Mouse (Mus musculus): ENCODE results near the gene Sema4a. TPM values are rescaled to one million over a fixed set of nuclear protein-coding genes. Genes with fewer than 3 reads are reported as not detected.

Gene Sema4a
- polyA plus RNA-seq, 1 experiment = 68.9 TPM

DNA sequence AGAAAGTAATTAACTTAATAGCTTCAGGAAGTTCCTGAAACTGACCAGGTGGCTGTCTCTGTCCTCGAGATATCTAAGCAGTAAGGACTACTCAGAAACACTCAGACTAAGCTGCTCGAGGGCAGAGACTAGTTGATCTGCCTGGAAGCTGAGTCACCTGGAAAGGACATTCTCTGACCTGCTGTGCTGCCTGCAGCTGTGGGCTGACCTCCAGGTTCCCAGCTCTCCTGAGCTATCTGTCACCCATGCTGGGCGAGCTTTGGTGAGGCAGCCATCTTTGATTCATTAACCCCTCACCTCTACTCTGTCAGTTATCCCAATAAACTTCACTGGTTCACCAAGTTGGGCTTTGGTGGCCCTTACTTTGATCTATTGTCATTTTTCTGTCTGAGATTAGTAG is 18.2 kb upstream of the Sema4a start:
- no peak overlapping the region for H3K4me3 ChIP-seq (ENCODE audit: insufficient read depth, low read length)
- H3K27ac ChIP-seq (ENCODE audit: insufficient read depth, low read length) = no peak overlapping the region
- TF ChIP-seq CTCF (IDR thresholded peaks at IDR 0.05; ENCODE audit: extremely low read depth, insufficient read depth, low read length) (no peak), POLR2A (IDR thresholded peaks at IDR 0.05; ENCODE audit: extremely low read depth, insufficient read depth, low read length) (no peak)
- no peaks in the 10 kb centered on the region; the same call in 1 of the 2 replicates for H3K4me1 ChIP-seq (ENCODE audit: control insufficient read depth, insufficient read depth, low read length)

DNA sequence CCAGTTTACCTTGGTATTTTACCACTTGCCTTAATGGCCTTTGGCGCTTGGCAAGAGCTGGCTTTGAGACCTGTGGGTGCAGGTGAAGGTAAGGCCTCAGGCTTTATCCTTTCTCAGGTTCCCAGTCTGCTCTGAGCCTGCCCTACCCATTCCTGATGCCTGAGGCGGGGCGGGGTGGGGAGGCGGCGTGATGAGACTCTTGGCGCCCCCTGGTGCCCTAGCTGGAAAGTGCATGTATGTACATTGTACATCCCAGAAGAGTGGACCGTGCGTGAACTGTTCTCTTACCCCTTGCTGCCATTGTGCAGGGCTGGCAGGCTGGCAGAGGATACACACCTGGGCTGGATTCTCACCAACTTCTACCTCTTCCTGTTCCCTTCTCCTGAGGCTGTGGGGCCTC is 16.8 kb upstream of the Sema4a start:
- TF ChIP-seq POLR2A (IDR thresholded peaks at IDR 0.05; ENCODE audit: extremely low read depth, insufficient read depth, low read length) (no peak), CTCF (IDR thresholded peaks at IDR 0.05; ENCODE audit: extremely low read depth, insufficient read depth, low read length) (peak; percentile 62)
- H3K4me1 ChIP-seq (ENCODE audit: control insufficient read depth, insufficient read depth, low read length) = no peaks in the 10 kb centered on the region; the same call in 1 of the 2 replicates
- H3K4me3 ChIP-seq (ENCODE audit: insufficient read depth, low read length) = no peak overlapping the region
- no peak overlapping the region for H3K27ac ChIP-seq (ENCODE audit: insufficient read depth, low read length)

DNA sequence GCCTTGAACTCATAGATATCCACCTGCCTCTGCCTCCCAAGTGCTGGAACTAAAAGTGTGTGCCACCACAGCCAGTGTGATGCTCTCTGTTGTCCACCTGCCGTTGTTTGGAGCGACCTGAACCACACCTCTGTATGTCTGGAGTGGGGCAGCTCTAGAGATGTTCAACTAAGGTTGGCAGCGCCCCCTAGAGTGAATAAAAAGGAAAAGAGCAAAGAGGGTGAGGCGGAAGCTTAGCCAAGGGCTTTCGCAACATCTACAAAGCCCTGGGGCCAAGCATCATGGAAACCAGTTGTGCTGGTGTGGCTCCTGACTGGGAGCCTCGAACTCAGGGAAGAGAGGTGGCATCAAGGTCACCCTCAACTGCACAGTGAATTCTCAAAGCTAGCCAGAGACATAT is 15.4 kb upstream of the Sema4a start:
- Histone ChIP-seq H3K4me3 (ENCODE audit: insufficient read depth, low read length) (no peak overlapping the region), H3K27ac (ENCODE audit: insufficient read depth, low read length) (no peak overlapping the region), H3K4me1 (ENCODE audit: control insufficient read depth, insufficient read depth, low read length) (no peaks in the 10 kb centered on the region)
- TF ChIP-seq CTCF (IDR thresholded peaks at IDR 0.05; ENCODE audit: extremely low read depth, insufficient read depth, low read length) = no peak
- TF ChIP-seq POLR2A (IDR thresholded peaks at IDR 0.05; ENCODE audit: extremely low read depth, insufficient read depth, low read length) = no peak

- Histone ChIP-seq H3K4me1 (ENCODE audit: control insufficient read depth, insufficient read depth, low read length) (no peaks in the 10 kb centered on the region), H3K27ac (ENCODE audit: insufficient read depth, low read length) (no peak overlapping the region), H3K4me3 (ENCODE audit: insufficient read depth, low read length) (no peak overlapping the region)
- TF ChIP-seq CTCF (IDR thresholded peaks at IDR 0.05; ENCODE audit: extremely low read depth, insufficient read depth, low read length) = no peak
- no peak for TF ChIP-seq POLR2A (IDR thresholded peaks at IDR 0.05; ENCODE audit: extremely low read depth, insufficient read depth, low read length)
These were observed 12.6 kb upstream of the Sema4a start for GRCm38 (mm10) chr3:88473571-88473970.

- Histone ChIP-seq H3K4me1 (ENCODE audit: control insufficient read depth, insufficient read depth, low read length) (no peaks in the 10 kb centered on the region), H3K4me3 (ENCODE audit: insufficient read depth, low read length) (no peak overlapping the region), H3K27ac (ENCODE audit: insufficient read depth, low read length) (no peak overlapping the region)
- TF ChIP-seq POLR2A (IDR thresholded peaks at IDR 0.05; ENCODE audit: extremely low read depth, insufficient read depth, low read length) (no peak), CTCF (IDR thresholded peaks at IDR 0.05; ENCODE audit: extremely low read depth, insufficient read depth, low read length) (no peak)
These were observed 12.0 kb upstream of the Sema4a start for GRCm38 (mm10) chr3:88473020-88473419.

DNA sequence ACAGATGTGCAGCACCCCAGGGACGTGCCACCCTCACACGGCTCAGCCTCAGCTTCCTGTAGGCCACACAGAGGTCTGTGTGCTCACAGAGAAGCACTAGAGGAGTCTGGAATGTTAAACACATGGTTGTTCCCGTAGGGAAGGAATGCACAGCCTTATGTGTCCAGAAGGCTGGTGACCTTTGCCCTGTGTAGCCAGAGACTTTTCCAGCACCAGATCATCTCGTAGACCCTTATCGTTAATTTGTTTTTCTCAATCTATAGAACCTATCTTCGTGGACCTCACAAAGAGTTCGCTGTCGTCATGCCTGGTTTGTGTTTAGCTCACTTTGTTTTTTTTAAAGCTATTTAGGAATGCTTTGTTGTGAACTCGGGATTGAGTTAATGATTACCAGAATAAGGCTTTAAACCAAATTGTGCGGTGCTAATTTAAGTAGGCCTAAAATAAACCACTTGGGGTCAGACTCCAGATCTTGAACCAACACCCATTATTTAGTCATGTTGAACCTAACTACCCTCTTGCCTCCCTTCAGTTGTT is 10.0 kb upstream of the Sema4a start:
- Histone ChIP-seq H3K4me1 (ENCODE audit: control insufficient read depth, insufficient read depth, low read length) (no peaks in the 10 kb centered on the region), H3K4me3 (ENCODE audit: insufficient read depth, low read length) (no peak overlapping the region), H3K27ac (ENCODE audit: insufficient read depth, low read length) (no peak overlapping the region)
- TF ChIP-seq POLR2A (IDR thresholded peaks at IDR 0.05; ENCODE audit: extremely low read depth, insufficient read depth, low read length) = no peak
- no peak for TF ChIP-seq CTCF (IDR thresholded peaks at IDR 0.05; ENCODE audit: extremely low read depth, insufficient read depth, low read length)

- H3K27ac ChIP-seq (ENCODE audit: insufficient read depth, low read length) = no peak overlapping the region
- H3K4me1 ChIP-seq (ENCODE audit: control insufficient read depth, insufficient read depth, low read length) = no peaks in the 10 kb centered on the region
- TF ChIP-seq CTCF (IDR thresholded peaks at IDR 0.05; ENCODE audit: extremely low read depth, insufficient read depth, low read length) (no peak), POLR2A (IDR thresholded peaks at IDR 0.05; ENCODE audit: extremely low read depth, insufficient read depth, low read length) (no peak)
- H3K4me3 ChIP-seq (ENCODE audit: insufficient read depth, low read length) = no peak overlapping the region
These were observed 8.5 kb upstream of the Sema4a start for GRCm38 (mm10) chr3:88469466-88469865.

DNA sequence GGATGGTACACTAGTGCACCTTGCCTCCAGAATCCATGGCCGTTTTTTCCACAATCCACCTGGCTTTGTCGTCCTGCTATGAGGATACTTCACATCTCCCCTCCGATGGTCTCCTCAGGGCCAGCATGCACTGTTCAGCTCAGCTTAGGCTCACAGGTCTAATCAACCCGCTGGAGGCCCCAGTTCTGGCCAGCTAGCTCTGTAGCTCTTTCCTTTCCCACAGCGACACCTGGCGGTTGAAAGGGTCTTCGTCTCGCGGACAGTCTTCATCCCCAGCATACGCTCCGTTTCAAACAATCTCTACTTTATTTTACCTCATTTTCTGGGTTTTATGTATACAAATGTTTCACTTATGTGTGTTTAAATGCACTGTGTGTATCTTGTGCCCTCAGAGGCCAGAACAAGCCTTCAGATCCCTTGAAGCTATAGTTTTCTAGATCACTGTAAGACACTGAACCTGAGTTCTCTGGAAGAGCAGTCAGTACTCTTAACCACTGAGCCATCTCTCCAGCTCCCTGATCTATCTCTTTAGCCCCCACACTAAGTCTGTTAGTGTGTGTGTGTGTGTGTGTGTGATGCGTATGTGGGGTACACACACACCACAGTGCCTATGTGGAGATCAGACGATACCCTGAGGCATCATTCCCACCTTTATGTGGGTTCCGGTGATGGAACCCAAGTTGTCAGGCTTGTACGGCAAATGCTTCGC is 6.3 kb upstream of the Sema4a start:
- no peak overlapping the region for H3K4me3 ChIP-seq (ENCODE audit: insufficient read depth, low read length)
- no peak overlapping the region for H3K27ac ChIP-seq (ENCODE audit: insufficient read depth, low read length)
- no peaks in the 10 kb centered on the region for H3K4me1 ChIP-seq (ENCODE audit: control insufficient read depth, insufficient read depth, low read length)
- TF ChIP-seq CTCF (IDR thresholded peaks at IDR 0.05; ENCODE audit: extremely low read depth, insufficient read depth, low read length) (peak; percentile 92), POLR2A (IDR thresholded peaks at IDR 0.05; ENCODE audit: extremely low read depth, insufficient read depth, low read length) (no peak)

DNA sequence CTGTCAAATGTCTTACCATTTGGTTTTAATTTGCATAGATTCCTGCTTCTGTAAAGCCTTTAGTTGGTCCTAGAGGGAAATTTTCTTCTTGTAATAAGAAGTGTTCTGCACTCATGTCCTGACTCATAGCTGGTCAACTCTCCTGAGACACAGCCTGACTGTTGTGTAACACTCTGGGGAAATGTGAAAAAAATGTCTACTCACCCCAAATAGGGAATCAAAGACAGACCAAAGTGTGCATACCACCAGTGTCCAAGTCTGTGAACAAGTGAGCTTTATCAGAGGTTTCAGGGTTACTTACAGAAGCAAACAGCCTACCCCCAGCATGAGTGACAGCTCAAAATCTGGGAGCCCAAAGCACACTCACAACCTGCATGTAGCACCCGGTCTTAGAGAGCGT is 4.1 kb upstream of the Sema4a start:
- no peak for TF ChIP-seq CTCF (IDR thresholded peaks at IDR 0.05; ENCODE audit: extremely low read depth, insufficient read depth, low read length)
- TF ChIP-seq POLR2A (IDR thresholded peaks at IDR 0.05; ENCODE audit: extremely low read depth, insufficient read depth, low read length) = no peak

DNA sequence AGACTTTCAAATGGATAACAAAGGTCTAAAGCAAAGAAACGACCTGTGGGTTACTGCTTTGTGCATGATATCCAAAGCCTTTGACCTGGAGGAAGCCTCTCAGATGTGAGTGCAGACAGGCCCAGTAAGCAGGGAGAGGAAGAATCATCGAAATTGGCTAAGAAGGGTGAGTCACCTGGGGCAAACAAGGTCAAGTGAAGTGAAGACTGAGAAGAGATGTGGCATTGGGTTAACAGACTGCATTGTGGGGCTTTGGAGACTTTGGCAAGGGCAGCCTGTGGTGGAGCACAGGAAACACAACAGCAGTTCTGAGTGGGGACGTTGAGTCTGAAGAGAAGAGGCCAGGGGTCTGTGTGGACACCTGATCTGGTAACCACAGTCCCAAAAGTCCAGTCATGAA is 3.4 kb upstream of the Sema4a start:
- Histone ChIP-seq H3K4me1 (ENCODE audit: control insufficient read depth, insufficient read depth, low read length) (no peaks in the 10 kb centered on the region), H3K4me3 (ENCODE audit: insufficient read depth, low read length) (no peak overlapping the region), H3K27ac (ENCODE audit: insufficient read depth, low read length) (no peak overlapping the region)
- TF ChIP-seq CTCF (IDR thresholded peaks at IDR 0.05; ENCODE audit: extremely low read depth, insufficient read depth, low read length) (no peak), POLR2A (IDR thresholded peaks at IDR 0.05; ENCODE audit: extremely low read depth, insufficient read depth, low read length) (no peak)

More for the DNA sequence above, 4.1 kb upstream of the Sema4a start:
- H3K4me1 ChIP-seq (ENCODE audit: control insufficient read depth, insufficient read depth, low read length) = no peaks in the 10 kb centered on the region
- no peak overlapping the region for H3K27ac ChIP-seq (ENCODE audit: insufficient read depth, low read length)
- H3K4me3 ChIP-seq (ENCODE audit: insufficient read depth, low read length) = no peak overlapping the region
